Mouse (Mus musculus) ES-Bruce4 (cell line): ENCODE results near the gene Fam19a5. TPM values are rescaled to one million over a fixed set of nuclear protein-coding genes. Genes with fewer than 3 reads are reported as not detected.

Source experiments
- H3K27ac ChIP-seq: 2 replicates; pipeline ENCODE4 v1.5.1; 2012; ENCODE audit warnings: low read length, inconsistent platforms; ENCODE audit not compliant: insufficient read depth
- H3K27me3 ChIP-seq: 2 replicates; pipeline ENCODE4 v1.6.1; 2012; ENCODE audit warnings: mild to moderate bottlenecking, low read length, inconsistent platforms; ENCODE audit not compliant: control insufficient read depth, poor library complexity, insufficient read depth, severe bottlenecking
- H3K36me3 ChIP-seq: 2 replicates; pipeline ENCODE4 v1.6.1; 2012; ENCODE audit warnings: inconsistent platforms, mild to moderate bottlenecking, low read length, moderate library complexity; ENCODE audit not compliant: control insufficient read depth, poor library complexity, insufficient read depth, severe bottlenecking
- H3K4me1 ChIP-seq: one replicate; pipeline ENCODE4 v1.8.1; 2011; ENCODE audit warnings: low read length; ENCODE audit not compliant: control insufficient read depth, insufficient read depth
- H3K4me3 ChIP-seq: 2 replicates; pipeline ENCODE4 v1.5.1; 2011; ENCODE audit warnings: low read depth, mild to moderate bottlenecking, low read length
- H3K9ac ChIP-seq: 2 replicates; pipeline ENCODE4 v1.6.1; 2012; ENCODE audit warnings: low read depth, mild to moderate bottlenecking, inconsistent platforms; ENCODE audit not compliant: poor library complexity, severe bottlenecking
- H3K9me3 ChIP-seq: replicated peaks from 2 replicates; pipeline ENCODE4 v1.6.1; 2012; ENCODE audit warnings: mild to moderate bottlenecking, low read length, inconsistent platforms; ENCODE audit not compliant: control insufficient read depth, poor library complexity, insufficient read depth, severe bottlenecking
- CTCF ChIP-seq: IDR thresholded peaks from one replicate; pipeline ENCODE4 v1.8.1; 2011; ENCODE audit warnings: low read depth, low read length
- EP300 ChIP-seq: IDR thresholded peaks from 2 replicates; pipeline ENCODE4 v1.6.1; 2011; ENCODE audit warnings: low read depth, low read length; ENCODE audit not compliant: insufficient read depth
- POLR2A ChIP-seq: IDR thresholded peaks from one replicate; pipeline ENCODE4 v1.8.1; 2011; ENCODE audit warnings: low read length; ENCODE audit not compliant: insufficient read depth
- polyA plus RNA-seq: library from polyadenylated mRNA; stranded (reverse); fragments of >200 nt; gene quantifications from 2 replicates; pipeline ENCODE4 v1.2.4, GENCODE M21; 2011; ENCODE audit warnings: low read depth; ENCODE audit not compliant: missing spikeins, insufficient read depth, insufficient read length

Gene Fam19a5
- polyA plus RNA-seq, 1 experiment = 3.2 TPM

DNA sequence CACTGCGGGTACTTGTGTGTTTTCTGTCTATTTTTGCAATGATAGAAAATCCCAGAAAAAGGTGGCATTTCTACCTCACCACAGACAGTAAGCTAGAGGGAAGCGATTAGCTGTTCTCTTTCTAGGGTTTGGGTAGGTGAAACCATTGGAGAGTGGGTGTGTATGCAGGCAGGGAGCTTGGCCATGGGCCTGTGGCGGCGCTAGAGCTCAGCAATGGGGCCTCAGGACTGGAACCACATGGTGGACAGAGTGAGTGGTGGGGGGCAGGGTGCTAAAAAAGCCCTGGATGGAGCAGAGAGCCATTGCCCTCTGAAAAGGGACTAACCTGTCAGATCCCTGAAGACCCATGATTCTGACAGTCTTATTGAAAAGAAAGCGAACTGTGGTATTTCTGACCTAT is 6.7 kb downstream of the Fam19a5 start:
- H3K36me3 ChIP-seq = no peaks in the 10 kb centered on the region
- no peaks in the 10 kb centered on the region for H3K4me1 ChIP-seq
- no peak overlapping the region for H3K27ac ChIP-seq
- no peak for TF ChIP-seq CTCF
- TF ChIP-seq EP300 = no peak
- TF ChIP-seq POLR2A = no peak
- H3K27me3 ChIP-seq = no peaks in the 10 kb centered on the region
- H3K9me3 ChIP-seq = no peaks in the 10 kb centered on the region
- no peak overlapping the region for H3K9ac ChIP-seq
- H3K4me3 ChIP-seq = no peak overlapping the region

DNA sequence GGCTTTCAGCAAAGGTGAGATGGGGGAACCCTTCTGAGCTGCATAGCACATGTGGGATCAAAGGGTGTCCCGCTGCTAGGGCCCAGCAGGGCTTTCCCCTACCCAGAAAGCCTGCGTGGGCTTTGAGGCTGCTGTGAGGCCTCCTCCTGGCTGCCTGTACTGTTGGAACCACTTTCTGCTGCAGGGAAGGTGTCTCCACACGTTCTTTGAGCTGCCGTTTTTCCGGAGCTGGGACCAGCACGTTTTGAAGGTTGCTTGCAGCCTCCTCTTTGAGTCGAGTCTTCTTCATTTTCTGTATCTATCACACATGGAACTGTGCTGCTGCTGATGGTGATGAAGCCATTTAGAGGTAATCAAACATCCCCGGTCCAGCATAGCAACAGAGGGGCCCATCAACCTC is 7.5 kb downstream of the Fam19a5 start:
- Histone ChIP-seq H3K9ac (no peak overlapping the region), H3K27me3 (no peaks in the 10 kb centered on the region), H3K4me3 (no peak overlapping the region), H3K4me1 (no peaks in the 10 kb centered on the region), H3K9me3 (no peaks in the 10 kb centered on the region), H3K36me3 (no peaks in the 10 kb centered on the region), H3K27ac (no peak overlapping the region)
- TF ChIP-seq EP300 (no peak), POLR2A (no peak), CTCF (no peak)

DNA sequence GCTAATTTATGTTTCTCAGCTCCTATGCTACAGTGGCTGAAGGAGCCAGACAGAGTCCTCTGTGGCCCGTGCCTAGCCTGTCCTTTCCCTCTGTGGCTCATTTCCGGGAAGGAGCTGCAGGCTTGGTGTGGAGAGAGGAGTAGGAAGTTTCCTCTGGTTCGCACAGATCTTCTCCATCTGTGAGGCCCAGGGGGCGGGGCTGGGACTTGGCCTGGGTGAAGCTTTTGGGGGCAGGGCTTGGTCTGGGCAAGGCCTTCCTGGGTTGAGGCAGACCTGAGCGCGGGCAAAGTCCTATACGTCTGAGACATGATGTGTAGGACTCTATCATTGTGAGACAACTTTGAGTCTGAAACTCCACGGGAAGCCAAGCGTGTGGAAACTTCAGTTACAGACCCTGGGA is 11.7 kb downstream of the Fam19a5 start:
- Histone ChIP-seq H3K36me3 (no peaks in the 10 kb centered on the region), H3K27me3 (no peaks in the 10 kb centered on the region), H3K9me3 (no peaks in the 10 kb centered on the region), H3K4me3 (no peak overlapping the region), H3K27ac (no peak overlapping the region), H3K9ac (no peak overlapping the region), H3K4me1 (no peaks in the 10 kb centered on the region)
- TF ChIP-seq CTCF (no peak), EP300 (no peak), POLR2A (no peak)

DNA sequence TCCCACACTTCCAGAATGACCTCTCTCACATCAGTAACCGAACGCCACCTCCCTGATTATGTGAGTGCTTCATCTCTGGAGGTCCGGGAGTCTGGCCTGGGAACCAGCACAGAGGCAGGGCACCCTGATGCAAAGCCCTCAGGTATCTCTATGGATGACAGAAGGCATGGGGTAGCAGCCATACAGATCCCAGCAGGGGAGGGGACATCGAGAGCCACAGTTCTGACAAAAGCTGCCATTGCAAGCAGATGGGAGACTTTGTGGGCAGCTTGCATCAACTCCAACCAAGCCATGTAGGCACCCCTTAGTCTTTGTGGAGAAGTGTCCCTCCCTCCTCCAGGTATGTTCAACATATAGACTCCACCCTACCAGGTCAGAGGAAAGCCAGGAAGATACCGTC is 20.2 kb downstream of the Fam19a5 start:
- Histone ChIP-seq H3K27ac (no peak overlapping the region), H3K9ac (no peak overlapping the region), H3K36me3 (no peaks in the 10 kb centered on the region), H3K4me3 (no peak overlapping the region), H3K27me3 (no peaks in the 10 kb centered on the region), H3K4me1 (no peaks in the 10 kb centered on the region), H3K9me3 (no peaks in the 10 kb centered on the region)
- no peak for TF ChIP-seq CTCF
- TF ChIP-seq POLR2A = no peak
- no peak for TF ChIP-seq EP300

DNA sequence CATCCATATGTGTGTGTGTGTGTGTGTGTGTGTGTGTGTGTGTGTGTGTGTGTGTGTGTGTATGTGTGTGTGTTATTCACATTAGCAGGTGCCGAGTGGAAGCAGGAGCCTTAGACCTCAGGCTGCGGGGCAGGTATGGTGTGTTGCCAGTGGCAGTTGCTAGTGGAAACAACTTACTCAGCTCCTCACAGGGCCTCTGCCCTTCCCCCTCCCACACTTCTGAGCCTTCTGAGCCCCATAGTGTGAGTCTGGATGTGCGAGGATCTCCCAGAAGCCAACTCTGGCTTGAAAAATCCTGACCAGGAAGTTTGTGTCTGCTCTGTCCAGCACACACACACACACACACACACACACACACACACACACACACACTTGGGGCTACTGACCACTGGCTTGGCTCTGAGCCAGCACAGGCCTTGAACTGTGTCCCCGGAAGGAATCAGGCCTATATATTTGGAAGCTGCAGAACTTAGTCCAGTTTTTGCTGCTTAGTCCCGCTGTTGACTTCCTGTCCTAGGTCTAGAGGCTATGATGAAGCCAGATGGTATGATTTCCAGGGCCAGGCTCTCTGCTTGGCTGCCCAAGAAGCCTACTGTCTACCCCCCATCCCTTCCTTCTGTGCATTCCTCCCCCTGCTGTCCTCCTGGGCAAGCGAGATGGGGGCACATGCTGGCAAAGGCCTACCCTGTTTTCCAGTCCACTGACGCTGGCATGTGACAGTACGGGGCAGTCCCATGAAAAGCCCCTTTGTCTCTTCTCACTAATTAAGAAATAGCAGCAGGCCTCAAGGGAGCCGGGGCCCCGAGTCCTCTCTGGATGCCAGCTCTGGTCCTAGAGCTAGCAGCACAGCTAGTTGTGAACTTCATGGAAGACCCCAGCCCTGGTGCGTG is 22.2 kb downstream of the Fam19a5 start:
- no peak overlapping the region for H3K27ac ChIP-seq
- no peaks in the 10 kb centered on the region for H3K36me3 ChIP-seq
- no peaks in the 10 kb centered on the region for H3K27me3 ChIP-seq
- H3K4me3 ChIP-seq = no peak overlapping the region
- H3K9ac ChIP-seq = no peak overlapping the region
- H3K4me1 ChIP-seq = no peaks in the 10 kb centered on the region
- no peaks in the 10 kb centered on the region for H3K9me3 ChIP-seq
- TF ChIP-seq EP300 (no peak), POLR2A (no peak), CTCF (no peak)

DNA sequence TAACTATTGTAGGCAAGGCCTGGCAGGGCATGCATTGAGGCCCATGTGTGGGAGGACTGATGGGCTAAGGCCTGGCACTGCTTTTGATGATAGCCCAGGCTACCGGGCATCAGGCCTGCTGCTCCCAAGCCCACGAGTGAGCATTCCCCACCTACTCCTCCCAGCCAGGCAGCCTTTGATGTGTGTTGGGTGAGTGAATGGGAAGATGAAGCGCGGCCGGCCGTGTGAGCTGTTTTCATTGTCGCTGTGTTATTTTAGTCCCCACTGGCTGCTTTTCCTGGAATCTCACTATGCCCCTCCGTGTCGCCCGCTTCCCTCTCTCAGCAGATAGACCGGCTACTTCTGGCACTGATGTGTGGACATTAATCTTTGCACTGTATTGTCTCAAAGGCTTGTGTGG is 26.1 kb downstream of the Fam19a5 start:
- no peaks in the 10 kb centered on the region for H3K36me3 ChIP-seq

More for the DNA sequence above, 26.1 kb downstream of the Fam19a5 start:
- no peaks in the 10 kb centered on the region for H3K9me3 ChIP-seq
- no peak overlapping the region for H3K9ac ChIP-seq
- no peaks in the 10 kb centered on the region for H3K4me1 ChIP-seq
- TF ChIP-seq CTCF = no peak
- no peak for TF ChIP-seq EP300
- no peak for TF ChIP-seq POLR2A
- no peak overlapping the region for H3K4me3 ChIP-seq
- no peaks in the 10 kb centered on the region for H3K27me3 ChIP-seq
- H3K27ac ChIP-seq = no peak overlapping the region
